Mouse (Mus musculus): ENCODE measurements at regions not wholly inside any gene's neighbourhood (a gene's known extent, or its start where the extent isn't known, plus 50 kb on each side); places are given as distances from the start of the nearest gene placed in this dataset.
A peak's percentile ranks its signal among the peaks of the same experiment; 100 is the strongest.

GRCm38 (mm10) chr8:56682564-56682963, 131.7 kb downstream of the Fbxo8 start:
- peak; percentile 12 for DNase-seq (ENCODE audit: low read depth, low spot score)

- no peak for DNase-seq (ENCODE audit: low read depth, low spot score)
Measured at GRCm38 (mm10) chr8:56684352-56684751, 133.5 kb downstream of the Fbxo8 start.

- DNase-seq (ENCODE audit: low read depth, low spot score): no peak
Measured at GRCm38 (mm10) chr8:56695436-56695835, 144.5 kb downstream of the Fbxo8 start.

- no peak for DNase-seq (ENCODE audit: low read depth, low spot score)
Measured at GRCm38 (mm10) chr8:56700580-56701145, 149.8 kb downstream of the Fbxo8 start.

GRCm38 (mm10) chr8:56706377-56706776, 155.5 kb downstream of the Fbxo8 start:
- no peak for DNase-seq (ENCODE audit: low read depth, low spot score)

- DNase-seq (ENCODE audit: low read depth, low spot score): no peak
Measured at GRCm38 (mm10) chr8:56706941-56707706, 156.2 kb downstream of the Fbxo8 start.

- DNase-seq (ENCODE audit: low read depth, low spot score): no peak
Measured at GRCm38 (mm10) chr8:56720001-56720400, 169.1 kb downstream of the Fbxo8 start.

- no peak for DNase-seq (ENCODE audit: low read depth, low spot score)
Measured at GRCm38 (mm10) chr8:56722473-56723236, 171.8 kb downstream of the Fbxo8 start.

- no peak for DNase-seq (ENCODE audit: low read depth, low spot score)
Measured at GRCm38 (mm10) chr8:56724607-56725006, 173.7 kb downstream of the Fbxo8 start.

- no peak for DNase-seq (ENCODE audit: low read depth, low spot score)
Measured at GRCm38 (mm10) chr8:56733318-56733717, 182.4 kb downstream of the Fbxo8 start.

GRCm38 (mm10) chr8:56735021-56735420, 184.1 kb downstream of the Fbxo8 start:
- no peak for DNase-seq (ENCODE audit: low read depth, low spot score)

GRCm38 (mm10) chr8:56767034-56767433, 216.1 kb downstream of the Fbxo8 start:
- DNase-seq (ENCODE audit: low read depth, low spot score): no peak

GRCm38 (mm10) chr8:56784441-56784840, 233.6 kb downstream of the Fbxo8 start:
- no peak for DNase-seq (ENCODE audit: low read depth, low spot score)

GRCm38 (mm10) chr8:56789549-56790270, 238.8 kb downstream of the Fbxo8 start:
- no peak for DNase-seq (ENCODE audit: low read depth, low spot score)

- DNase-seq (ENCODE audit: low read depth, low spot score): no peak
Measured at GRCm38 (mm10) chr8:56832651-56833050, 281.8 kb downstream of the Fbxo8 start.

- DNase-seq (ENCODE audit: low read depth, low spot score): no peak
Measured at GRCm38 (mm10) chr8:56833129-56833528, 282.2 kb downstream of the Fbxo8 start.

- DNase-seq (ENCODE audit: low read depth, low spot score): no peak
Measured at GRCm38 (mm10) chr8:56883449-56883848, 332.6 kb downstream of the Fbxo8 start.

- DNase-seq (ENCODE audit: low read depth, low spot score): peak; percentile 11
Measured at GRCm38 (mm10) chr8:56884195-56884594, 333.3 kb downstream of the Fbxo8 start.

- no peak for DNase-seq (ENCODE audit: low read depth, low spot score)
Measured at GRCm38 (mm10) chr8:56893638-56894037, 342.7 kb downstream of the Fbxo8 start.

- DNase-seq (ENCODE audit: low read depth, low spot score): no peak
Measured at GRCm38 (mm10) chr8:56915362-56915761, 364.5 kb downstream of the Fbxo8 start.

GRCm38 (mm10) chr8:56915989-56916388, 365.1 kb downstream of the Fbxo8 start:
- DNase-seq (ENCODE audit: low read depth, low spot score): no peak

- DNase-seq (ENCODE audit: low read depth, low spot score): no peak
Measured at GRCm38 (mm10) chr8:56924724-56925123, 373.8 kb downstream of the Fbxo8 start.
